Mouse (Mus musculus) lung, embryonic 14.5 days (tissue): ENCODE measurements around the gene Scd2. TPM values are rescaled to one million over a fixed set of nuclear protein-coding genes. Genes with fewer than 3 reads are reported as not detected.
"Not testable (repeated sequence)": the region's sequence is repeated elsewhere in the genome, so short reads cannot be mapped to it uniquely, and the experiment has no call there.

Experiments
- ATAC-seq: fragments of 200-750 bp; cut with Nextera tagmentation; 2 replicates; pipeline ENCODE4 v1.8.0; 2017; ENCODE audit warnings: mild to moderate bottlenecking, moderate TSS enrichment, moderate library complexity; ENCODE audit not compliant: insufficient read depth
- DNase-seq: peaks from one replicate; pipeline ENCODE4 v3.0.0-alpha.2; 2015
- H3K27ac ChIP-seq: fragments of 300-500 bp; sonication (generic); 2 replicates; pipeline ENCODE4 v1.5.1; 2014; ENCODE audit warnings: low read depth, mild to moderate bottlenecking, moderate library complexity
- H3K27me3 ChIP-seq: fragments of 300-500 bp; sonication (generic); 2 replicates; pipeline ENCODE4 v1.6.1; 2014; ENCODE audit warnings: low read length, control low read depth; ENCODE audit not compliant: insufficient read depth
- H3K36me3 ChIP-seq: fragments of 300-500 bp; sonication (generic); 2 replicates; pipeline ENCODE4 v1.6.1; 2014; ENCODE audit warnings: control low read depth; ENCODE audit not compliant: insufficient read depth
- H3K4me1 ChIP-seq: fragments of 300-500 bp; sonication (generic); 2 replicates; pipeline ENCODE4 v1.6.1; 2014; ENCODE audit warnings: antibody characterized with exemption, control low read depth; ENCODE audit not compliant: insufficient read depth
- H3K4me2 ChIP-seq: fragments of 300-500 bp; sonication (generic); 2 replicates; pipeline ENCODE4 v1.6.1; 2014; ENCODE audit warnings: mild to moderate bottlenecking
- H3K4me3 ChIP-seq: fragments of 300-500 bp; sonication (generic); 2 replicates; pipeline ENCODE4 v1.5.1; 2014; ENCODE audit warnings: low read depth, low read length
- H3K9ac ChIP-seq: fragments of 300-500 bp; sonication (generic); 2 replicates; pipeline ENCODE4 v1.6.1; 2014
- H3K9me3 ChIP-seq: fragments of 300-500 bp; sonication (generic); 2 replicates; pipeline ENCODE4 v1.6.1; 2016; ENCODE audit warnings: low read depth, low read length, control low read depth
- CTCF ChIP-seq: IDR thresholded peaks from 2 replicates; pipeline ENCODE4 v1.5.1; 2016; ENCODE audit warnings: antibody characterized with exemption, low read depth
- WGBS: fragments of 180-500 bp; shearing (Covaris S2); extraction: QIAGEN DNeasy Blood & Tissue Kit; methylation state at CpG from one replicate; pipeline ENCODE4 v1.1.7; 2014; 5-methylcytosine and 5-hydroxymethylcytosine counted together
- polyA plus RNA-seq: library from polyadenylated mRNA; unstranded; fragments of >200 nt; fragmentation: Nextera tagmentation; extraction: Ambion mirVana; gene quantifications from 2 replicates; pipeline ENCODE4 v1.2.1, GENCODE M21; 2014

Gene Scd2
- polyA plus RNA-seq, 1 experiment from 2014 or later, result 248 TPM

DNA sequence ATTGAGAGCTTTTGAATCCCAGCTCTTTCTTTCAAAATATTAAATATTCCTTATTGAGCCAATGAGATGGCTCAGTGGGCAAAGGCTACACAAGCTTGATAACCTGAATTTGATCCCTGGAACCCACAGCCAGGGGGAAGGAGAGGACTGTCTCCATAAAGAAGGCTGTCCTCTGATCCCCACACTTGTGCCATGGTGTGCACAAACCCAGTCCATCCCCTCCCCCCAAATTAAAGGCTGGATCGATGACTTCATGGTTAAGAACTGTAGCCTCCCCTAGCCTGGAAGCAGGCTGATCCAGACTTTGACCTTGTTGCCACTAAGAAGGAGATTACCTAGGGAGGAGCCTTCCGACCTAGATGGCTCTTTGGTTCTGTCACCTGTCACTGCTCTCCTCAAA is 28.2 kb downstream of the Scd2 start:
- Histone ChIP-seq H3K27me3 (no peaks in the 10 kb centered on the region), H3K4me3 (no peak overlapping the region), H3K9ac (no peak overlapping the region), H3K4me2 (no peak overlapping the region), H3K27ac (no peak overlapping the region), H3K4me1 (no peaks in the 10 kb centered on the region), H3K9me3 (no peaks in the 10 kb centered on the region), H3K36me3 (no peaks in the 10 kb centered on the region)
- ATAC-seq (no peak), DNase-seq (no peak)
- TF ChIP-seq CTCF, result no peak
- 74% methylated on average over 2 of the region's 2 CpGs for WGBS

DNA sequence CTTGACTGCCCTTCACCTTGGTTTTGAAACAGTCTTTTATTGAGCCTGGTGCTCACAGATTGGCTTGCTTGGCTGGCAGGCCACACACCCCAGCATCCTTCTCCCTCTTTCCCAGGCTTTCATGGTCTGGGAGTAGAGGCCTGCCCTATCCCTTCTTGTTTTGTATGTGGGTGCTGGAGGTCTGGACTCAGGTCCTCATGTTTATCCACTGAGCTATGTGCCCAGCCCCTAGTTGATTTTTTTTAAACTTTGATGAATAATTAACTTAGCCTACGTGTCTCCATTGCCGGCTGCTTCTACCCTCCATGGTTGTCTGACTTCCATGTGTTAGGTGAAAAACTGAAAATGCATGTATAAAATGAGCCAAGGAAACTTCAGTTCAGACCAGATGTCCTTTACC is 36.1 kb downstream of the Scd2 start:
- Histone ChIP-seq H3K9me3 (no peaks in the 10 kb centered on the region), H3K27ac (no peak overlapping the region), H3K36me3 (no peaks in the 10 kb centered on the region), H3K4me3 (no peak overlapping the region), H3K27me3 (no peaks in the 10 kb centered on the region), H3K4me2 (no peak overlapping the region), H3K4me1 (no peaks in the 10 kb centered on the region), H3K9ac (no peak overlapping the region)
- TF ChIP-seq CTCF, result no peak
- 79% methylated on average over 2 of the region's 2 CpGs for WGBS
- ATAC-seq (no peak), DNase-seq (no peak)

DNA sequence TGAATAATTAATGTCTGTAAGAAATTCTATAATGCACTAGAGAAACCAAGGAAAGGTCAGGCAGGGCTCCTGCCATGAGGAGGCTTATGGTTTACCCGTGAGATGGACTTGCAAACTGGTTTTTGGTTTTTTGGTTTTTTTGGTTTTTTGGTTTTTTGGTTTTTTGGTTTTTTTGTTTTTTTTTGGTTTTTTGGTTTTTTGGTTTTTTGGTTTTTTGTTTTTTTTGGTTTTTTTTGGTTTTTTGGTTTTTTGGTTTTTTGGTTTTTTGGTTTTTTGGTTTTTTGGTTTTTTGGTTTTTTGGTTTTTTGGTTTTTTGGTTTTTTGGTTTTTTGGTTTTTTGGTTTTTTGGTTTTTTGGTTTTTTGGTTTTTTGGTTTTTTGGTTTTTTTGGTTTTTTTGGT is 37.7 kb downstream of the Scd2 start:
- H3K4me1 ChIP-seq, DNase-seq, H3K9me3 ChIP-seq, H3K4me3 ChIP-seq, H3K36me3 ChIP-seq, ATAC-seq, H3K4me2 ChIP-seq, H3K27me3 ChIP-seq, H3K27ac ChIP-seq, H3K9ac ChIP-seq: not testable (repeated sequence)
- WGBS, result 87% methylated on average over 1 of the region's 1 CpGs

DNA sequence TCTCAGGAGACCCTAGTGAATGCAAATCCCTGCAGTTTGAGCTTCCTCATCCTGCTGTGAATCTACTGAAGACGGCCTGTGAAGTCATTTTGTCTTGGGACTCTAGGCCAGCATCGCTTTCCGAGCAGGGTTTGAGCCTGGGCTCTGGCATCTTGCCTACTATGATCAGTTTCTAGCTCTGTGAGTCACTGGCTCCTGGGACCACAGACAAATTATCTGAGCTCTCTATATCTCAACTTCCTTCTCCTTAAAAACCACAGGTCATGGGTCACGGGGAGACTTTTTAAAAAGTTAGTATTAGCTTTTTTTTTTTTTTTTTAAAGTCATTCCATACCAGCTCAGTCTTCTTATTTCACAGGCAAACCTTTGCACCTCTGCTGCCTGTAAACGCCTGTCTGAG is 38.4 kb downstream of the Scd2 start:
- no peak overlapping the region for H3K4me3 ChIP-seq
- DNase-seq (no peak), ATAC-seq (no peak)
- TF ChIP-seq CTCF, result no peak
- H3K27ac ChIP-seq, result no peak overlapping the region
- no peak overlapping the region for H3K9ac ChIP-seq
- H3K36me3 ChIP-seq, result no peaks in the 10 kb centered on the region
- WGBS, result 73% methylated on average over 5 of the region's 5 CpGs
- H3K9me3 ChIP-seq, result no peaks in the 10 kb centered on the region
- H3K4me1 ChIP-seq, result no peaks in the 10 kb centered on the region
- H3K27me3 ChIP-seq, result no peaks in the 10 kb centered on the region
- H3K4me2 ChIP-seq, result no peak overlapping the region

DNA sequence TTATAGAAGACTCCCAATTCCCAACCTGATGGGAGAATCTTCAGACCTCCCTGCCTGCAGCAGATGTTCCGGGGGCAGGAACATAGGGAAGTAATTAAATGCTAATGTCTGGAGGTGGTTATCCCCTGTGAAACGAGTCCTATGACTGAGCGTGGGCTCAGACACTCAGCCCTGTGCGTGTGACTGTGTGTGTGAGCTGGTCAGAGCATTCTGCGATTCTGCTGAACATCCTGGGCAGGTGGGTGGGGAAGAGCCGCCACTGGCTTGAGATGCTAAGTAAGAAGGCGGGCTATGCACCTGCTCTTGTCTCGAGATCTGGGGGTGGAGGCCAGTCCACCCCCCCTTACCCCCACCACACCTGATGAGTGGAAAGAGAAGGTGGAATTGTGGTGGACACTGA is 38.9 kb downstream of the Scd2 start:
- H3K4me3 ChIP-seq, result no peak overlapping the region
- no peak for DNase-seq
- H3K9me3 ChIP-seq, result no peaks in the 10 kb centered on the region
- 71% methylated on average over 8 of the region's 8 CpGs for WGBS
- H3K9ac ChIP-seq, result no peak overlapping the region
- H3K36me3 ChIP-seq, result no peaks in the 10 kb centered on the region
- ATAC-seq, result no peak
- no peak overlapping the region for H3K27ac ChIP-seq
- no peak for TF ChIP-seq CTCF
- H3K4me1 ChIP-seq, result no peaks in the 10 kb centered on the region
- no peak overlapping the region for H3K4me2 ChIP-seq
- H3K27me3 ChIP-seq, result no peaks in the 10 kb centered on the region

DNA sequence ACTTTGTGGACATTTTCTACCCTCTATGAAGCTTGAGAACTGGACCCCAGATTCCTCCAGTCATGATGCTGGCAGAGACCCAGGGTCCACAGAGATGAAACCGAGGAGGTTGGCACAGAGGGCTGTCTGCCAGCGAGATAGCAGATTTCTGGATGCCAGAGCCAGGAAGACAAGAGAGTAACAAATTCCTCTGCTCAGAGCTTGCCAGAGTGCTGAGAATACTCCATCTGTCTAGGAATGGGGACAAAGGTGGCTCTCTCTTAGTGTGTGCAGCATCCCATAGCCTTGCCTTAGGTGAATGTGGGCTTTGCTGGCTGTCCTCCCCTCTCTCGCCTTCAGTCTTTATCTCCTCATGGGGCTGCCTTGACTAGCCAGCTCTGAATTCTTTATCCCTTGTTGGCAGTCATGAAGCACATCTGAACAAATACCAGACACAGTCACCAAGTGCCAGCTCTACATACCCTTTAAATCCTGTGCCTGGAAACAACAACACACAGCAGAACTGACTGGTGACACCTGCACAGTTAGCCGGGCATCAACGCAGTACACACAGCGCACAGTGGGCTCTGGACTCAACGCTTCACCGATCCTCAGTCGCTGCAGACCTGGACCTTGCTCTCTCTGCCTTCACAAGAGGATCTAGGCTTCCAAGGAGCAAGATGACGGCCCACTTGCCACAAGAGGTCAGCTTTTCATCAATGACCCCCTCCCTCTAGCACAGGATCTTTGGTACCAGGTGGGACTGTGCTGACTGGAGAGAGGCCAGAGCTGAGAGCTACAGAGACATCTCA is 39.6 kb downstream of the Scd2 start, which contains the start of gene Scd4:
TSS of gene Scd4 (plus strand) at position 260 of the 791 bp plus-strand sequence.
- no peak for TF ChIP-seq CTCF
- Histone ChIP-seq H3K9me3 (no peaks in the 10 kb centered on the region), H3K36me3 (no peaks in the 10 kb centered on the region), H3K4me3 (no peak within 1 kb of the TSS), H3K27me3 (no peaks in the 10 kb centered on the region), H3K27ac (no peak within 1 kb of the TSS), H3K9ac (no peak within 1 kb of the TSS), H3K4me2 (no peak within 1 kb of the TSS), H3K4me1 (no peaks in the 10 kb centered on the region)
- ATAC-seq, result no peak
- no peak for DNase-seq
- WGBS, result 81% methylated on average over 10 of the region's 10 CpGs

DNA sequence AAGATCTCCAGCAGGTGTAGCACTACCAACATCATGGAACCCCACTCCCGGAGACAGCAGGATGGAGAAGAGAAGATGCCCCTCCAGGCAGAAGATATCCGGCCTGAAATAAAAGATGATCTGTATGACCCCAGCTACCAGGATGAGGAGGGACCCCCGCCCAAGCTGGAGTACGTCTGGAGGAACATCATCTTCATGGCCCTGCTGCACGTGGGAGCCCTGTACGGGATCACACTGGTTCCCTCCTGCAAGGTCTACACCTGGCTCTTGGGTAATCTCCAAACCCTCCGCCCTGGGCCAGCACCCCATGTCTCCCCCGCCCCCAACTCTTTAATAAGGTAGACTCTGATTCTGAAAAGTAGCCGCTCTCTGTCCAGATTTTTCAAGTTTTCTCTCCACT is 40.5 kb downstream of the Scd2 start:
- DNase-seq (no peak), ATAC-seq (no peak)
- no peak overlapping the region for H3K9ac ChIP-seq
- no peaks in the 10 kb centered on the region for H3K4me1 ChIP-seq
- no peaks in the 10 kb centered on the region for H3K9me3 ChIP-seq
- H3K36me3 ChIP-seq, result no peaks in the 10 kb centered on the region
- no peak overlapping the region for H3K27ac ChIP-seq
- H3K27me3 ChIP-seq, result no peaks in the 10 kb centered on the region
- no peak for TF ChIP-seq CTCF
- H3K4me3 ChIP-seq, result no peak overlapping the region
- 84% methylated on average over 9 of the region's 9 CpGs for WGBS
- H3K4me2 ChIP-seq, result no peak overlapping the region
